Mouse (Mus musculus) MN1 (cell line): ENCODE data around the gene Kat2a.
"Not testable (repeated sequence)": the region's sequence is repeated elsewhere in the genome, so short reads cannot be mapped to it uniquely, and the experiment has no call there.

Experiments
- DNase-seq: peaks from one replicate; pipeline ENCODE4 v3.0.0-alpha.2; 2016; ENCODE audit warnings: low spot score

Gene Kat2a

GRCm38 (mm10) chr11:100673169-100673568 lies 39.1 kb downstream of the Kat2a start:
- DNase-seq, result peak; percentile 28

GRCm38 (mm10) chr11:100671956-100672355 lies 40.3 kb downstream of the Kat2a start:
- DNase-seq, result peak; percentile 80

GRCm38 (mm10) chr11:100671049-100671448 lies 41.2 kb downstream of the Kat2a start:
- DNase-seq, result no peak

DNA sequence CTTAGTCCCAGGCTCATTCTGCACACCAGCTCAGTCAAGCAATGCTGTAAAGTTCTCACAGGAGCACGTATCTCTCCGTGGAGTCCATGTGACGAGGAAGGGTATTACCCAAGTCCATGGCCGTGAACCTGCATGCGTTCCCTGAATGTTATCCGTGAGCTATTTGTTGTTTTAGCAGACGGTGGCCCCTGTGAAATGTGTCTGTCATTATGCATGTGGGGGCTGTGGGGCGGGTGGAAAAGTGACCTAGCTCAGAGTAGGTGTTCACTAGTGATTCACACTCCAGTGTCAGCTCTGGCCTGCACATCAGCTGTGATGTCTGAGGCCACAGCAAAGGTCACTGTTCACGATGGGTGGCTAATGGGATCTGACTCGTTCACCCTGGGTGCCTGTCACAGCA lies 52.5 kb downstream of the Kat2a start:
- DNase-seq, result no peak

- DNase-seq, result peak; percentile 59
Measured at GRCm38 (mm10) chr11:100656458-100656857, 55.8 kb downstream of the Kat2a start.

DNA sequence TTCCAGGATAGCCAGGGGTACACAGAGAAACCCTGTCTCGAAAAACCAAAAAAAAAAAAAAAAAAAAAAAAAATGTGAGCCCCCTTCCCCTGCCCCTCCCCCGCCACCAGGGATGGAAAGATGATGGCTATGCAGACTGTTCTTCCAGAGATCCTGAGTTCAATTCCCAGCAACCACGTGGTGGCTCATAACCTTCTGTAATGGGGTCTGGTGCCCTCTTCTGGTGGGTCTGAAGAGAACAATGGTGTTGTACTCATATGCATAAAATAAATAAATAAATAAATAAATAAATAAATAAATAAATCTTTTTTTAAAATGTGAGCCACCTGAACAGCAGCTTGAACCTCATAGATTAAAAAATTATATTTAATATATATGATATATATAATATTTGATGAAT lies 56.7 kb downstream of the Kat2a start:
- DNase-seq, result not testable (repeated sequence)
